Mouse (Mus musculus) kidney, postnatal 0 days (tissue): Measurements from ENCODE around the gene 4933411K16Rik. TPM values are rescaled to one million over a fixed set of nuclear protein-coding genes. Genes with fewer than 3 reads are reported as not detected.

Source experiments
- ATAC-seq: fragments of 200-750 bp; cut with Nextera tagmentation; replicated peaks from 2 replicates; pipeline ENCODE4 v1.8.0; 2017; ENCODE audit warnings: low read depth, moderate number of reproducible peaks, moderate TSS enrichment, moderate library complexity; ENCODE audit not compliant: low FRiP score
- DNase-seq: peaks from one replicate; pipeline ENCODE4 v3.0.0-alpha.2; 2016; ENCODE audit warnings: low spot score
- H3K27ac ChIP-seq: fragments of 300-500 bp; sonication (generic); 2 replicates; pipeline ENCODE4 v1.5.1; 2014; ENCODE audit warnings: mild to moderate bottlenecking
- H3K27me3 ChIP-seq: fragments of 300-500 bp; sonication (generic); 2 replicates; pipeline ENCODE4 v1.6.1; 2014; ENCODE audit warnings: low read length, mixed read lengths; ENCODE audit not compliant: insufficient read depth
- H3K36me3 ChIP-seq: fragments of 300-500 bp; sonication (generic); 2 replicates; pipeline ENCODE4 v1.6.1; 2014; ENCODE audit warnings: low read length, mixed read lengths; ENCODE audit not compliant: insufficient read depth
- H3K4me1 ChIP-seq: fragments of 300-500 bp; sonication (generic); replicated peaks from 2 replicates; pipeline ENCODE4 v1.6.1; 2014; ENCODE audit warnings: antibody characterized with exemption, low read length, mixed read lengths; ENCODE audit not compliant: insufficient read depth
- H3K4me2 ChIP-seq: fragments of 300-500 bp; sonication (generic); 2 replicates; pipeline ENCODE4 v1.6.1; 2014; ENCODE audit warnings: mild to moderate bottlenecking, low read length, moderate library complexity, mixed read lengths
- H3K4me3 ChIP-seq: fragments of 300-500 bp; sonication (generic); replicated peaks from 2 replicates; pipeline ENCODE4 v1.5.1; 2014; ENCODE audit warnings: low read depth, low read length
- H3K9ac ChIP-seq: fragments of 300-500 bp; sonication (generic); 2 replicates; pipeline ENCODE4 v1.6.1; 2014; ENCODE audit warnings: low read depth, low read length
- H3K9me3 ChIP-seq: fragments of 300-500 bp; sonication (generic); replicated peaks from 2 replicates; pipeline ENCODE4 v1.6.1; 2016; ENCODE audit warnings: low read length, inconsistent platforms, mixed read lengths
- CTCF ChIP-seq: IDR thresholded peaks from 2 replicates; pipeline ENCODE4 v1.5.1; 2016; ENCODE audit warnings: antibody characterized with exemption, low read depth, mild to moderate bottlenecking, moderate library complexity
- WGBS: fragments of 180-500 bp; shearing (Covaris S2); extraction: QIAGEN DNeasy Blood & Tissue Kit; methylation state at CpG from one replicate; pipeline ENCODE4 v1.1.7; 2014; 5-methylcytosine and 5-hydroxymethylcytosine counted together
- polyA plus RNA-seq: library from polyadenylated mRNA; unstranded; fragments of >200 nt; fragmentation: Nextera tagmentation; extraction: Ambion mirVana; gene quantifications from 2 replicates; pipeline ENCODE4 v1.2.1, GENCODE M21; 2015

4933411K16Rik gene
- polyA plus RNA-seq, 1 experiment from 2014 or later: 0.34 TPM

GRCm38 (mm10) chr19:42043988-42044387, 8.1 kb upstream of the 4933411K16Rik start:
- Histone ChIP-seq H3K27ac (no peak overlapping the region), H3K9ac (no peak overlapping the region), H3K9me3 (no peaks in the 10 kb centered on the region), H3K4me3 (no peak overlapping the region), H3K4me1 (0 out of 2 replicates have a peak, but pooled peaks cover 7% of the 10 kb centered on the region), H3K36me3 (no peaks in the 10 kb centered on the region), H3K4me2 (no peak overlapping the region), H3K27me3 (no peaks in the 10 kb centered on the region)
- 92% methylated on average over 6 of the region's 6 CpGs for WGBS
- DNase-seq (no peak), ATAC-seq (no peak)
- no peak for TF ChIP-seq CTCF

DNA sequence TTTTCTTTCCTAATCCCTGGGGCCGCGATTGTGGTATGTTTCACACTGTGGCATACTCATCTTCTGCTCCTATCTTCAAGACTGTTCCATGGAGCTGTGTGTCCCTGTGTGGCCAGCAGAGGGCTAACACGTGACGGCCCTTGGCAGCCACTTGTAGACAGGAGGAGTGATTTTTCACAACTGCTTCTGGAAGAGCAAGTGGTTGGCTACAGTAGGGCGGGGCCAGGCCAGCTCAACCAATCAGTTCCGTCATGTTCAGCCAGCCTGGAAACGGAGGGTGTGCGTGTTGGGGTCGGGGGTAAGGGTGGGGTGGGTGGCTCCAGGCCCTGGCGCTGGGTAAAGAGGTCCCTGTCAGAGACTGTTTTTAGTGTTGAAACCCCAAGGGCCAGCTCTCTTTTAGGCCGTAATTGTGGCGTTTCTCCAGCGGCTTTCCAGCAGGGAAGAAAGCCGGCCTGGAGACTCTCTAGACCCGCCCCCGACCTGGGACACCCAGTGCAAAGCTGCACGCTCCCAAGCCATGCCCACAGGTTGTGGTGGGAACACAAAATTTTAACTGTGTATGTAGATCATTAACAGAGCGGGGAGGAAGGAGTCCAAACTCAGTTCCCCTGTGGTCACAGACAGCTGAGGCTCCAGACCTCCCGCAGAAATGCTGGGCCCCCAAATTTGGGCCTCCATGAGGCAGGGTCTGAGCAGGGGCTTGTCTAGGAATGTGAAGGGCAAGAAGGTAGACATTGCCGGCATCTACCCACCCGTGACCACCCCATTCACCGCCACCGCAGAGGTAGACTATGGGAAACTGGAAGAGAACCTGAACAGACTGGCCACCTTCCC, 6.6 kb upstream of the 4933411K16Rik start, which contains the start of gene Hoga1:
Hoga1 (plus strand) TSS at position 342 of the 834 bp plus-strand sequence.
- Histone ChIP-seq H3K36me3 (no peaks in the 10 kb centered on the region), H3K9me3 (no peaks in the 10 kb centered on the region), H3K4me1 (0 out of 2 replicates have a peak, but pooled peaks cover 7% of the 10 kb centered on the region), H3K9ac (peak within 1 kb of the TSS; percentile 56), H3K4me2 (peak within 1 kb of the TSS; percentile 62), H3K27ac (peak within 1 kb of the TSS; percentile 81), H3K27me3 (no peaks in the 10 kb centered on the region), H3K4me3 (peak within 1 kb of the TSS; percentile 32)
- WGBS: 21% methylated on average over 23 of the region's 23 CpGs
- DNase-seq (peak; percentile 97), ATAC-seq (peak; percentile 97)
- TF ChIP-seq CTCF: peak; percentile 95

GRCm38 (mm10) chr19:42050251-42050650, 1.8 kb upstream of the 4933411K16Rik start:
- H3K36me3 ChIP-seq: no peaks in the 10 kb centered on the region
- TF ChIP-seq CTCF: no peak
- H3K4me2 ChIP-seq: no peak overlapping the region
- no peak overlapping the region for H3K27ac ChIP-seq
- 0 out of 2 replicates have a peak, but pooled peaks cover 16% of the 10 kb centered on the region for H3K4me1 ChIP-seq
- DNase-seq: no peak
- H3K9ac ChIP-seq: no peak overlapping the region
- no peaks in the 10 kb centered on the region for H3K27me3 ChIP-seq
- no peaks in the 10 kb centered on the region for H3K9me3 ChIP-seq
- H3K4me3 ChIP-seq: no peak overlapping the region
- 88% methylated on average over 1 of the region's 1 CpGs for WGBS
- ATAC-seq: no peak

DNA sequence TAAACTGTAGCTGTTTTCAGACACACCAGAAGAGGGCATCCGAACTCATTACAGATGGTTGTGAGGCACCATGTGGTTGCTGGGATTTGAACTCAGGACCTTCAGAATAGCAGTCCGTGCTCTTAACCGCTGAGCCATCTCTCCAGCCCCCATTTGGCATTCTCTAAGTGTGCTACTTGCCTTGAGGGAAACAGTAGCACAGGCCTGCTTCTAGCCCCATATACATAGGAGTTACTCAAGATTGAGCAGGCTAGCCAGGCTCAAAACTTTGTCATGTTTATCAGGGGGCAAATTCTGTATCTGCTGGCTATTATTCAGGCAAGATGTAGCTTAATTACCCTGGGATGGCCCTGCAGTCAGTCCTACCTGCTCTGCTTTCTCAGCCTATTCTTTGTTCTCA, 697 bp upstream of the 4933411K16Rik start:
- WGBS: 88% methylated on average over 3 of the region's 3 CpGs
- 0 out of 2 replicates have a peak, but pooled peaks cover 9% of the 10 kb centered on the region for H3K4me1 ChIP-seq
- H3K27ac ChIP-seq: no peak overlapping the region
- ATAC-seq (no peak), DNase-seq (no peak)
- no peaks in the 10 kb centered on the region for H3K9me3 ChIP-seq
- H3K27me3 ChIP-seq: no peaks in the 10 kb centered on the region
- no peak overlapping the region for H3K9ac ChIP-seq
- H3K36me3 ChIP-seq: no peaks in the 10 kb centered on the region
- H3K4me2 ChIP-seq: no peak overlapping the region
- TF ChIP-seq CTCF: no peak
- no peak overlapping the region for H3K4me3 ChIP-seq

DNA sequence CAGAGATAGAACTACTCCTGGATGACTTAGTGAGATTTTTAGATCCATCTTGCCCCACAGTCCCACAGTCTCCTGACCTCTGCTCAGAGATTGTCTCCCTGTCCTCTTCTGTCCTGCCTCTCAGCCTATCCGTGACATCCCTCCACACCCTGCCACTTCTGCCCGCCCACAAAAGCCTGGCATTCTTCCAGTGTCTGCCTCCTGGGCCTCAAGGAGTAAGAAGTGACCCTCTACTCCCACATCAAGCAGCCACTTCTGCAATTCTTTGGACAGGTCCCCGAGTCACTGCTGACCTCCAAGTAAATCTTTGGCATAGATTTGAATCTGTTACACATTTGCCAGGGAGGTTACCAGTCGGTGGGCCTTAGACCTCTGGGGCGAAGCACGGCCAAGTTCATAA, 2.2 kb downstream of the 4933411K16Rik start:
- DNase-seq (peak; percentile 50), ATAC-seq (peak; percentile 85)
- no peak for TF ChIP-seq CTCF
- Histone ChIP-seq H3K4me3 (no peak overlapping the region), H3K27me3 (no peaks in the 10 kb centered on the region), H3K4me2 (no peak overlapping the region), H3K9me3 (no peaks in the 10 kb centered on the region), H3K9ac (no peak overlapping the region), H3K27ac (0 out of 2 replicates have a peak overlapping the region, but pooled peaks have one; percentile 52), H3K4me1 (0 out of 2 replicates have a peak, but pooled peaks cover 9% of the 10 kb centered on the region), H3K36me3 (no peaks in the 10 kb centered on the region)
- 36% methylated on average over 6 of the region's 6 CpGs for WGBS

DNA sequence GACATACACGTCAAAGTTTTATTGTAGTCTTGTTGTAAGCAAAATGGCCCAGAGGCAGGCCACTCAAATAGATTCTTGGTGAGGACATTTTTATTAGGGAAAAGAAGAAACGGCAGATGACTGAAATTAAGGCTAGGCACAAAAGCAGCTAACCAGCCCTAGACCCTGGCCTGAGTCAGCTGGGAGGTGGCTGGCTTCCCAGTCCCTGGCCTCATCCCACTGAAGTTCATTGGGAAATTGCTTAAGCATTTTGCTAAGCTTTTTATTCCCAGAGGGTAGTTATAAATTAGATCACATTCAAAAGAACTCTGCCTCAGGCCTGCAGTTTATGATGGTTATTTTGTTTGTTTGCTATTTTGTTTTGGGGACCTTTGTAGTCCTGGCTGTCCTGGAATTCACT, 3.8 kb downstream of the 4933411K16Rik start:
- H3K9ac ChIP-seq: no peak overlapping the region
- DNase-seq (peak; percentile 54), ATAC-seq (no peak)
- no peaks in the 10 kb centered on the region for H3K9me3 ChIP-seq
- TF ChIP-seq CTCF: no peak
- H3K4me2 ChIP-seq: no peak overlapping the region
- 0 out of 2 replicates have a peak, but pooled peaks cover 9% of the 10 kb centered on the region for H3K4me1 ChIP-seq
- WGBS: 64% methylated on average over 2 of the region's 2 CpGs
- no peak overlapping the region for H3K27ac ChIP-seq
- H3K27me3 ChIP-seq: no peaks in the 10 kb centered on the region
- H3K4me3 ChIP-seq: no peak overlapping the region
- no peaks in the 10 kb centered on the region for H3K36me3 ChIP-seq
